9 mouse cellular contexts compared by ENCODE assay signal in genomic region chr2:25608671-25609070, GRCm38 (mm10). TPM values are rescaled to one million over a fixed set of nuclear protein-coding genes. Genes with fewer than 3 reads are reported as not detected.
DNase-seq lines count a peak whose midpoint lies in the region; ATAC-seq and TF ChIP-seq lines count a peak whose summit lies in the region.
"Had no signal": no experiment of that assay in that cellular context is flagged by ENCODE, and none has a peak within 500 bp of the region (broad histone marks: within the 10 kb centered on the region; RNA-seq: fewer than 3 reads in every experiment).

No protein-coding gene starts in this region.

- H3K4me1 ChIP-seq in kidney, postnatal 0 days (replicated peaks; ENCODE audit: insufficient read depth, low read length) = peaks cover 9% of the 10 kb centered on the region
- peaks cover 18% of the 10 kb centered on the region for H3K4me1 ChIP-seq in embryonic facial prominence, embryonic 15.5 days
- peaks cover 19% of the 10 kb centered on the region for H3K4me1 ChIP-seq in limb, embryonic 10.5 days
- peaks cover 26% of the 10 kb centered on the region for H3K4me1 ChIP-seq in neural tube, embryonic 13.5 days (replicated peaks)

- H3K27ac ChIP-seq in kidney, postnatal 0 days = no peak overlapping the region
- peak overlapping the region; percentile 97 for H3K27ac ChIP-seq in embryonic facial prominence, embryonic 15.5 days (replicated peaks)
- peak overlapping the region; percentile 98 for H3K27ac ChIP-seq in limb, embryonic 10.5 days
- peak overlapping the region; percentile 94 for H3K27ac ChIP-seq in neural tube, embryonic 13.5 days (replicated peaks)

- TF ChIP-seq CTCF in kidney, postnatal 0 days (IDR thresholded peaks at IDR 0.05; ENCODE audit: low read depth) = no peak

- peak overlapping the region; percentile 98; the same call in 1 of the 2 replicates for H3K9ac ChIP-seq in kidney, postnatal 0 days (ENCODE audit: low read depth, low read length)
- peak overlapping the region; percentile 98; the same call in 1 of the 2 replicates for H3K9ac ChIP-seq in embryonic facial prominence, embryonic 15.5 days
- peak overlapping the region; percentile 35; the same call in 1 of the 2 replicates for H3K9ac ChIP-seq in neural tube, embryonic 13.5 days

- H3K36me3 ChIP-seq in kidney, postnatal 0 days (ENCODE audit: insufficient read depth, low read length) = no peaks in the 10 kb centered on the region
- H3K36me3 ChIP-seq in embryonic facial prominence, embryonic 15.5 days = no peaks in the 10 kb centered on the region
- peaks cover 16% of the 10 kb centered on the region for H3K36me3 ChIP-seq in limb, embryonic 10.5 days
- no peaks in the 10 kb centered on the region for H3K36me3 ChIP-seq in neural tube, embryonic 13.5 days

- H3K4me2 ChIP-seq in kidney, postnatal 0 days (ENCODE audit: low read length) = peak overlapping the region; percentile 70
- peak overlapping the region; percentile 62 for H3K4me2 ChIP-seq in embryonic facial prominence, embryonic 15.5 days (replicated peaks)
- H3K4me2 ChIP-seq in neural tube, embryonic 13.5 days = peak overlapping the region; percentile 67

- DNase-seq in kidney, postnatal 0 days (ENCODE audit: low spot score) = no peak
- DNase-seq in kidney, postnatal 10 days = no peak
- DNase-seq in limb, embryonic 10.5 days (ENCODE audit: low spot score) = no peak
- DNase-seq in thymus, postnatal 36 days = no peak
- no peak for DNase-seq in gastrocnemius, adult 8-10 months (ENCODE audit: low spot score in 2 of 2)

- ATAC-seq in kidney, postnatal 0 days (replicated peaks; ENCODE audit: low FRiP score, low read depth) = 0 out of 2 replicates have a peak, but pooled peaks have one; percentile 7
- peak; percentile 11; the same call in 1 of the 2 replicates for ATAC-seq in embryonic facial prominence, embryonic 15.5 days (ENCODE audit: insufficient number of reproducible peaks, low FRiP score, low TSS enrichment, low read depth)
- peak; percentile 15; the same call in 1 of the 2 replicates for ATAC-seq in neural tube, embryonic 13.5 days (ENCODE audit: low read depth)
- no peak for ATAC-seq in erythroid progenitor cell, adult 5-6 weeks (replicated peaks; ENCODE audit: low FRiP score, poor library complexity, severe bottlenecking)

- 62% methylated on average over 10 of the region's 10 CpGs for WGBS in kidney, postnatal 0 days
- 61% methylated on average over 10 of the region's 10 CpGs for WGBS in embryonic facial prominence, embryonic 15.5 days
- 64% methylated on average over 10 of the region's 10 CpGs for WGBS in limb, embryonic 10.5 days
- 69% methylated on average over 10 of the region's 10 CpGs for WGBS in neural tube, embryonic 13.5 days

- H3K27me3 ChIP-seq in kidney, postnatal 0 days (ENCODE audit: insufficient read depth, low read length) = no peaks in the 10 kb centered on the region
- H3K27me3 ChIP-seq in embryonic facial prominence, embryonic 15.5 days = no peaks in the 10 kb centered on the region
- H3K27me3 ChIP-seq in limb, embryonic 10.5 days (ENCODE audit: low read depth, poor library complexity, severe bottlenecking) = peaks cover 41% of the 10 kb centered on the region; the same call in 1 of the 2 replicates
- H3K27me3 ChIP-seq in neural tube, embryonic 13.5 days = peaks cover 22% of the 10 kb centered on the region; the same call in 1 of the 2 replicates

- peak overlapping the region; percentile 94 for H3K4me3 ChIP-seq in kidney, postnatal 0 days (replicated peaks; ENCODE audit: low read depth, low read length)
- peak overlapping the region; percentile 100 for H3K4me3 ChIP-seq in embryonic facial prominence, embryonic 15.5 days (replicated peaks)
- H3K4me3 ChIP-seq in limb, embryonic 10.5 days = peak overlapping the region; percentile 98
- peak overlapping the region; percentile 74 for H3K4me3 ChIP-seq in neural tube, embryonic 13.5 days

- no peaks in the 10 kb centered on the region for H3K9me3 ChIP-seq in kidney, postnatal 0 days (replicated peaks; ENCODE audit: low read length)
- H3K9me3 ChIP-seq in embryonic facial prominence, embryonic 15.5 days (replicated peaks) = no peaks in the 10 kb centered on the region
- no peaks in the 10 kb centered on the region for H3K9me3 ChIP-seq in limb, embryonic 10.5 days (replicated peaks)
- H3K9me3 ChIP-seq in neural tube, embryonic 13.5 days = no peaks in the 10 kb centered on the region

RNA-seq across cellular contexts. Expression of gene Rabl6, which starts 0.3 kb away (rescaled TPM):
- polyA plus RNA-seq in kidney, postnatal 0 days (2015; fragmentation: Nextera tagmentation; extraction: Ambion mirVana) = 45.6 and 56.9 TPM in 2 replicates
- 82.1 and 83.3 TPM in 2 replicates for polyA plus RNA-seq in embryonic facial prominence, embryonic 15.5 days (2015; fragmentation: Nextera tagmentation; extraction: Ambion mirVana)
- polyA plus RNA-seq in limb, embryonic 10.5 days (2016; fragmentation: Nextera tagmentation; extraction: Ambion mirVana) = 83.3 and 88.5 TPM in 2 replicates
- 65.7 and 74.3 TPM in 2 replicates for polyA plus RNA-seq in neural tube, embryonic 13.5 days (2015; fragmentation: Nextera tagmentation; extraction: Ambion mirVana)
- 6.5 and 23.1 TPM in 2 replicates for total RNA-seq in erythroid progenitor cell, adult 5-6 weeks (2015; ENCODE audit: low replicate concordance)
- 9.3 and 20.5 TPM in 2 replicates for total RNA-seq in erythroid progenitor cell, adult 5-6 weeks (2017; ENCODE audit: low replicate concordance)
- 10 to 100 TPM; 83.3 to 94.6 (median 89.3) TPM for total RNA-seq in gastrocnemius, adult 8-10 months (2022)

RNA-seq across cellular contexts. Expression of gene Ccdc183, which starts 8.8 kb away (rescaled TPM):
- polyA plus RNA-seq in kidney, postnatal 0 days (2015; fragmentation: Nextera tagmentation; extraction: Ambion mirVana) = 0.32 and 0.34 TPM in 2 replicates
- 0.29 and 0.42 TPM in 2 replicates for polyA plus RNA-seq in embryonic facial prominence, embryonic 15.5 days (2015; fragmentation: Nextera tagmentation; extraction: Ambion mirVana)
- polyA plus RNA-seq in limb, embryonic 10.5 days (2016; fragmentation: Nextera tagmentation; extraction: Ambion mirVana) = 0.13 TPM in 1 of 2 replicates, not detected in the other
- 0.12 and 0.17 TPM in 2 replicates for polyA plus RNA-seq in neural tube, embryonic 13.5 days (2015; fragmentation: Nextera tagmentation; extraction: Ambion mirVana)
- total RNA-seq in erythroid progenitor cell, adult 5-6 weeks (2015; ENCODE audit: low replicate concordance) = not detected in 2 replicates
- not detected in 2 replicates for total RNA-seq in erythroid progenitor cell, adult 5-6 weeks (2017; ENCODE audit: low replicate concordance)
- not detected for total RNA-seq in gastrocnemius, adult 8-10 months (2022)
- total RNA-seq: left cerebral cortex, postnatal 10 days had no signal

RNA-seq across cellular contexts. Expression of gene Tmem141, which starts 13.1 kb away (rescaled TPM):
- 41.7 and 43.8 TPM in 2 replicates for polyA plus RNA-seq in kidney, postnatal 0 days (2015; fragmentation: Nextera tagmentation; extraction: Ambion mirVana)
- polyA plus RNA-seq in embryonic facial prominence, embryonic 15.5 days (2015; fragmentation: Nextera tagmentation; extraction: Ambion mirVana) = 28.6 and 30.5 TPM in 2 replicates
- polyA plus RNA-seq in limb, embryonic 10.5 days (2016; fragmentation: Nextera tagmentation; extraction: Ambion mirVana) = 17.0 and 20.7 TPM in 2 replicates
- 37.7 and 41.2 TPM in 2 replicates for polyA plus RNA-seq in neural tube, embryonic 13.5 days (2015; fragmentation: Nextera tagmentation; extraction: Ambion mirVana)
- total RNA-seq in erythroid progenitor cell, adult 5-6 weeks (2015; ENCODE audit: low replicate concordance) = 26.3 TPM in 1 of 2 replicates, not detected in the other
- 5.5 TPM in 1 of 2 replicates, not detected in the other for total RNA-seq in erythroid progenitor cell, adult 5-6 weeks (2017; ENCODE audit: low replicate concordance)
- 10 to 100 TPM; 14.9 to 22.8 (median 17.3) TPM for total RNA-seq in gastrocnemius, adult 8-10 months (2022)

RNA-seq across cellular contexts. Expression of gene Fcna, which starts 19.2 kb away (rescaled TPM):
- 1.7 and 2.2 TPM in 2 replicates for polyA plus RNA-seq in kidney, postnatal 0 days (2015; fragmentation: Nextera tagmentation; extraction: Ambion mirVana)
- 2.8 and 3.5 TPM in 2 replicates for polyA plus RNA-seq in embryonic facial prominence, embryonic 15.5 days (2015; fragmentation: Nextera tagmentation; extraction: Ambion mirVana)
- polyA plus RNA-seq in limb, embryonic 10.5 days (2016; fragmentation: Nextera tagmentation; extraction: Ambion mirVana) = 0.34 and 0.43 TPM in 2 replicates
- 2.7 and 3.1 TPM in 2 replicates for polyA plus RNA-seq in neural tube, embryonic 13.5 days (2015; fragmentation: Nextera tagmentation; extraction: Ambion mirVana)
- 85.1 and 103 TPM in 2 replicates for total RNA-seq in erythroid progenitor cell, adult 5-6 weeks (2015; ENCODE audit: low replicate concordance)
- total RNA-seq in erythroid progenitor cell, adult 5-6 weeks (2017; ENCODE audit: low replicate concordance) = 28.7 and 55.7 TPM in 2 replicates
- total RNA-seq in gastrocnemius, adult 8-10 months (2022) = 1 to 10 TPM in 3 of 4 experiments, under 1 TPM in 1; 0.41 to 4.2 (median 1.9) TPM

RNA-seq across cellular contexts. Expression of gene Ajm1, which starts 27.1 kb away (rescaled TPM):
- polyA plus RNA-seq in kidney, postnatal 0 days (2015; fragmentation: Nextera tagmentation; extraction: Ambion mirVana) = 0.15 and 0.16 TPM in 2 replicates
- 0.60 and 0.63 TPM in 2 replicates for polyA plus RNA-seq in embryonic facial prominence, embryonic 15.5 days (2015; fragmentation: Nextera tagmentation; extraction: Ambion mirVana)
- polyA plus RNA-seq in limb, embryonic 10.5 days (2016; fragmentation: Nextera tagmentation; extraction: Ambion mirVana) = 0.06 and 0.08 TPM in 2 replicates
- 7.1 and 8.4 TPM in 2 replicates for polyA plus RNA-seq in neural tube, embryonic 13.5 days (2015; fragmentation: Nextera tagmentation; extraction: Ambion mirVana)
- 0.36 TPM in 1 of 2 replicates, not detected in the other for total RNA-seq in erythroid progenitor cell, adult 5-6 weeks (2015; ENCODE audit: low replicate concordance)
- not detected in 2 replicates for total RNA-seq in erythroid progenitor cell, adult 5-6 weeks (2017; ENCODE audit: low replicate concordance)
- under 1 TPM; 0.13 to 0.20 (median 0.16) TPM for total RNA-seq in gastrocnemius, adult 8-10 months (2022)

Comparison
In these comparisons a context has a peak if more than half of its experiments do, and no peak if none do; other contexts are left out.
1. H3K9ac ChIP-seq: peak in every context shown above with its lines; median percentile 98 in kidney, postnatal 0 days; 98 in embryonic facial prominence, embryonic 15.5 days; 35 in neural tube, embryonic 13.5 days.